Mouse (Mus musculus): ENCODE data around the gene Kremen1. TPM values are rescaled to one million over a fixed set of nuclear protein-coding genes. Genes with fewer than 3 reads are reported as not detected.

The Kremen1 gene
- polyA plus RNA-seq, 1 experiment, result 27.8 TPM

DNA sequence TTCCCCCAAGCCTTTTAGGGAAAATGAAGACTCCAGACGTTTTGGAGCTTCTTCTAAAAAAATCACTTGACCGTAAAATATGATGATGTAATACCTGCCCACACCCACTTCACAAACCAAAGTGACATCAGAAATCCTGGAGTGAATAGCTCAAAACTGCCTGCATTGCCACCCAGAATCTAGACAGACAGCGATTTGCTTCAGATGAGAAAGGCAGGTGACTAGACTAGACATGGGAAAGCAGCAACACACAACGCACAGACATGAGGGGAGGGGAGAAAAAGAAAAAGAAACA lies 10.7 kb upstream of the Kremen1 start:
- Histone ChIP-seq H3K27me3 (ENCODE audit: control insufficient read depth, insufficient read depth, low read length, poor library complexity, severe bottlenecking) (no peaks in the 10 kb centered on the region), H3K9me3 (replicated peaks; ENCODE audit: control insufficient read depth, insufficient read depth, low read length, poor library complexity, severe bottlenecking) (no peaks in the 10 kb centered on the region), H3K9ac (ENCODE audit: low read depth, poor library complexity, severe bottlenecking) (no peak overlapping the region), H3K4me1 (ENCODE audit: control insufficient read depth, insufficient read depth, low read length) (peaks cover 1% of the 10 kb centered on the region), H3K27ac (ENCODE audit: insufficient read depth, low read length) (no peak overlapping the region), H3K36me3 (ENCODE audit: control insufficient read depth, insufficient read depth, low read length, poor library complexity, severe bottlenecking) (no peaks in the 10 kb centered on the region), H3K4me3 (ENCODE audit: low read depth, low read length) (no peak overlapping the region)
- TF ChIP-seq EP300 (IDR thresholded peaks at IDR 0.05; ENCODE audit: insufficient read depth, low read depth, low read length), result no peak
- no peak for TF ChIP-seq CTCF (IDR thresholded peaks at IDR 0.05; ENCODE audit: low read depth, low read length)
- TF ChIP-seq POLR2A (IDR thresholded peaks at IDR 0.05; ENCODE audit: insufficient read depth, low read length), result no peak

GRCm38 (mm10) chr11:5271274-5272065 lies 10.1 kb upstream of the Kremen1 start:
- Histone ChIP-seq H3K27me3 (ENCODE audit: control insufficient read depth, insufficient read depth, low read length, poor library complexity, severe bottlenecking) (no peaks in the 10 kb centered on the region), H3K9me3 (replicated peaks; ENCODE audit: control insufficient read depth, insufficient read depth, low read length, poor library complexity, severe bottlenecking) (no peaks in the 10 kb centered on the region), H3K4me3 (ENCODE audit: low read depth, low read length) (no peak overlapping the region), H3K36me3 (ENCODE audit: control insufficient read depth, insufficient read depth, low read length, poor library complexity, severe bottlenecking) (no peaks in the 10 kb centered on the region), H3K9ac (ENCODE audit: low read depth, poor library complexity, severe bottlenecking) (no peak overlapping the region), H3K4me1 (ENCODE audit: control insufficient read depth, insufficient read depth, low read length) (peaks cover 1% of the 10 kb centered on the region), H3K27ac (ENCODE audit: insufficient read depth, low read length) (no peak overlapping the region)
- TF ChIP-seq CTCF (IDR thresholded peaks at IDR 0.05; ENCODE audit: low read depth, low read length) (no peak), POLR2A (IDR thresholded peaks at IDR 0.05; ENCODE audit: insufficient read depth, low read length) (no peak), EP300 (IDR thresholded peaks at IDR 0.05; ENCODE audit: insufficient read depth, low read depth, low read length) (no peak)

DNA sequence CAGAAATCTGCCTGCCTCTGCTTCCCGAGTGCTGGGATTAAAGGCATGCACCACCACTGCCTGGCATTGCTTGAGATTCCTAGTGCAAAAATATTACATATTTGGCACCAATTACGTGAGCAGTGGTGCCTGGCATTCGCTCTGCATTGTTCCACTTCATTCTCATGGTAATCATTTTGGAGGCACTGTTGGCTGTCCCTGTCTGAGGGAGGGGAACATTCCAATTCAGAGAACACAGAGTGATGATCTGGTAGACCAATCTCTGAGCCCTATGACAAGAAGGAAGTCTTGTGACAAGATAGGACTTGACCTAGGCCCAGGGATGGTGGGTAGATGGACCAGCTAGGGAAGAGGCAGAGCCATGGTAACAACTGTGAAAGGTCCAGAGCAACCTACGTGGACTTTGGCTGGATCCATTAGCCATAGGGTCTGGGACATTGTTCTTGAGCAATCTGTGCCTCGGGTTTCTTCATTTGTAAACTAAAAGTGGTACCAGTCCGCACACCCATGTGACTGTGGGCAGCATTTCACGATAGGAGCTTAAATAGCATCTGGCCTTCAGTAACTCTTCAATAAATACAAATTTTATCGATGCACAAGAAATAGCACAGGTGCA lies 8.6 kb upstream of the Kremen1 start:
- no peak overlapping the region for H3K27ac ChIP-seq (ENCODE audit: insufficient read depth, low read length)
- H3K27me3 ChIP-seq (ENCODE audit: control insufficient read depth, insufficient read depth, low read length, poor library complexity, severe bottlenecking), result no peaks in the 10 kb centered on the region
- H3K36me3 ChIP-seq (ENCODE audit: control insufficient read depth, insufficient read depth, low read length, poor library complexity, severe bottlenecking), result no peaks in the 10 kb centered on the region
- H3K4me3 ChIP-seq (ENCODE audit: low read depth, low read length), result no peak overlapping the region
- TF ChIP-seq POLR2A (IDR thresholded peaks at IDR 0.05; ENCODE audit: insufficient read depth, low read length), result no peak
- TF ChIP-seq CTCF (IDR thresholded peaks at IDR 0.05; ENCODE audit: low read depth, low read length), result no peak
- no peak for TF ChIP-seq EP300 (IDR thresholded peaks at IDR 0.05; ENCODE audit: insufficient read depth, low read depth, low read length)
- H3K9me3 ChIP-seq (replicated peaks; ENCODE audit: control insufficient read depth, insufficient read depth, low read length, poor library complexity, severe bottlenecking), result no peaks in the 10 kb centered on the region
- H3K9ac ChIP-seq (ENCODE audit: low read depth, poor library complexity, severe bottlenecking), result no peak overlapping the region
- H3K4me1 ChIP-seq (ENCODE audit: control insufficient read depth, insufficient read depth, low read length), result peaks cover 1% of the 10 kb centered on the region

DNA sequence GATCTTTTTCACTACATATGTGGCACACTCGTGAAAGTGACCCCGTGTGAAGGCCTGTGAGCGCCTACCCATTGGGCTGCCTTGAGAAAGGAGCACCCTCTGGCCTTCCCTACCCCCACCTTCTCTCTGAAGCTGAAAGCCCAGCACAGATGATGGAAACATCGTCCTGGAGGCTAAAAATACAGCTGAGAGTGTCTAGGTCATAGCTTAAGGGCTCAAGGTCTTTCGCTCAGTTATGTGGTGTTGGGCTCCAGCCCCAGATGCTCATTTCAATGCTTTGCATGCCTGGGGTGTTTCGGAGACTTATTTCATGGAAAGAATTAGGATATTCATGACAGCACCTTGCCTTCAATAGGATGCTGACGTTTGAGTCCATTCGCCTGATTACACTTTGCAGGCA lies 4.4 kb upstream of the Kremen1 start:
- Histone ChIP-seq H3K27me3 (ENCODE audit: control insufficient read depth, insufficient read depth, low read length, poor library complexity, severe bottlenecking) (no peaks in the 10 kb centered on the region), H3K4me3 (ENCODE audit: low read depth, low read length) (no peak overlapping the region), H3K9ac (ENCODE audit: low read depth, poor library complexity, severe bottlenecking) (no peak overlapping the region), H3K9me3 (replicated peaks; ENCODE audit: control insufficient read depth, insufficient read depth, low read length, poor library complexity, severe bottlenecking) (no peaks in the 10 kb centered on the region), H3K36me3 (ENCODE audit: control insufficient read depth, insufficient read depth, low read length, poor library complexity, severe bottlenecking) (no peaks in the 10 kb centered on the region), H3K27ac (ENCODE audit: insufficient read depth, low read length) (no peak overlapping the region), H3K4me1 (ENCODE audit: control insufficient read depth, insufficient read depth, low read length) (peaks cover 3% of the 10 kb centered on the region)
- no peak for TF ChIP-seq POLR2A (IDR thresholded peaks at IDR 0.05; ENCODE audit: insufficient read depth, low read length)
- no peak for TF ChIP-seq CTCF (IDR thresholded peaks at IDR 0.05; ENCODE audit: low read depth, low read length)
- no peak for TF ChIP-seq EP300 (IDR thresholded peaks at IDR 0.05; ENCODE audit: insufficient read depth, low read depth, low read length)

GRCm38 (mm10) chr11:5263078-5263730 lies 1.8 kb upstream of the Kremen1 start:
- H3K27me3 ChIP-seq (ENCODE audit: control insufficient read depth, insufficient read depth, low read length, poor library complexity, severe bottlenecking), result no peaks in the 10 kb centered on the region
- H3K9ac ChIP-seq (ENCODE audit: low read depth, poor library complexity, severe bottlenecking), result peak overlapping the region; percentile 50
- H3K9me3 ChIP-seq (replicated peaks; ENCODE audit: control insufficient read depth, insufficient read depth, low read length, poor library complexity, severe bottlenecking), result no peaks in the 10 kb centered on the region
- H3K36me3 ChIP-seq (ENCODE audit: control insufficient read depth, insufficient read depth, low read length, poor library complexity, severe bottlenecking), result no peaks in the 10 kb centered on the region
- H3K4me1 ChIP-seq (ENCODE audit: control insufficient read depth, insufficient read depth, low read length), result peaks cover 3% of the 10 kb centered on the region
- no peak overlapping the region for H3K27ac ChIP-seq (ENCODE audit: insufficient read depth, low read length)
- no peak for TF ChIP-seq POLR2A (IDR thresholded peaks at IDR 0.05; ENCODE audit: insufficient read depth, low read length)
- peak overlapping the region; percentile 14 for H3K4me3 ChIP-seq (ENCODE audit: low read depth, low read length)

DNA sequence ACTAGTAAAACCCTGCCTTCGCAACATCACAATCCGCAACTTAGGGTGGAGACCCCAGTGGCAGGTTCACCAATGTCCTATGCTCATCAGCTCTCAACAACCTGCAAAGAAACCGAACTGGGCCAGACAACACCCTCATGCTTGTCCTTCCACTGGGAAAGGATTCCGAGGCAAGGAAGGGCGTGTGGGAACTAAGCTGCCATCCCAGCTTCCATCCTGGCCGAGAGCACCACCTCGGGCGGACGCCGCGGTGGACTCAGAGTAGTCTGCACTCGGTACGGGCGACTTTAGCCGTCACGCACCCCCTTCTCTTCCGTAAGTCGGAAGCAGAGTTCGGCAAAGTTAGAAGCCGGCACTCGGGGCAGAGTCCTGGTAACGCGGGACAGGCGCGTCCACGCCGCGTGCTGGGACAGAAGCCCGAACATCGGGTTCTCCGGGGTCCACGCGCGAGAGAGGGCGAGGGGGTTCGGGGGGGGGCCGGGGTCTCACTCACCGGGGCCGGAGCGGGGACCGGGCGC lies 357 bp downstream of the Kremen1 start:
- TF ChIP-seq EP300 (IDR thresholded peaks at IDR 0.05; ENCODE audit: insufficient read depth, low read depth, low read length) (no peak), CTCF (IDR thresholded peaks at IDR 0.05; ENCODE audit: low read depth, low read length) (no peak), POLR2A (IDR thresholded peaks at IDR 0.05; ENCODE audit: insufficient read depth, low read length) (no peak)
- Histone ChIP-seq H3K36me3 (ENCODE audit: control insufficient read depth, insufficient read depth, low read length, poor library complexity, severe bottlenecking) (no peaks in the 10 kb centered on the region), H3K4me3 (ENCODE audit: low read depth, low read length) (peak overlapping the region; percentile 98), H3K4me1 (ENCODE audit: control insufficient read depth, insufficient read depth, low read length) (peaks cover 3% of the 10 kb centered on the region), H3K27ac (ENCODE audit: insufficient read depth, low read length) (no peak overlapping the region), H3K9ac (ENCODE audit: low read depth, poor library complexity, severe bottlenecking) (peak overlapping the region; percentile 96), H3K27me3 (ENCODE audit: control insufficient read depth, insufficient read depth, low read length, poor library complexity, severe bottlenecking) (no peaks in the 10 kb centered on the region), H3K9me3 (replicated peaks; ENCODE audit: control insufficient read depth, insufficient read depth, low read length, poor library complexity, severe bottlenecking) (no peaks in the 10 kb centered on the region)

Measured in ES-Bruce4 (cell line).